Mouse (Mus musculus): ENCODE results near the gene Msrb1.

- TF ChIP-seq POLR2A (IDR thresholded peaks at IDR 0.05; ENCODE audit: borderline replicate concordance, low read depth, low read length): no peak
- no peak for TF ChIP-seq CTCF (IDR thresholded peaks at IDR 0.05; ENCODE audit: low read depth, low read length)
Observed at GRCm38 (mm10) chr17:24777073-24777472, 40.6 kb downstream of the Msrb1 start.

All from bone marrow macrophage, adult 2 months (primary cell).